Mouse (Mus musculus) cerebellum, adult 11-12 months (tissue): ENCODE measurements around the gene Grid2.

Source experiments
- DNase-seq: peaks from one replicate; pipeline ENCODE4 v3.0.0; 2022

Gene Grid2

DNA sequence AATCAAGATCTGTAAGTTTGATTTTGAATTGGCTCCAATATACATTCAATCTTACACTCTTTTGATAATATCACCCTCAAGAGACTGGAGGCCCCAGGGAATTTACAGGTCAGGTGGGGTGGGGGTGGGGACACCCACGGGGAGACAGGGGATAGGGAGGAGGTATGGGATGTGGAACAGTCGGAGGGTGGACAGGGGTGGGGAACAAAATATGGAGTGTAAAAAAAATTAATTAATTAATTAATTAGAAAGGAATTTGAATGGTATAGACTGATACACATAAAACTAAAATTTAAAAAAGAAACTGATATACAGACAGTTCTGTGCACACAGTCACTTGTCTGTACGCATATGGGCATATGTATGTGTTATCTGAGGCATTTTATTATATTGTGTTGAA, 380.3 kb downstream of the Grid2 start:
- no peak for DNase-seq

DNA sequence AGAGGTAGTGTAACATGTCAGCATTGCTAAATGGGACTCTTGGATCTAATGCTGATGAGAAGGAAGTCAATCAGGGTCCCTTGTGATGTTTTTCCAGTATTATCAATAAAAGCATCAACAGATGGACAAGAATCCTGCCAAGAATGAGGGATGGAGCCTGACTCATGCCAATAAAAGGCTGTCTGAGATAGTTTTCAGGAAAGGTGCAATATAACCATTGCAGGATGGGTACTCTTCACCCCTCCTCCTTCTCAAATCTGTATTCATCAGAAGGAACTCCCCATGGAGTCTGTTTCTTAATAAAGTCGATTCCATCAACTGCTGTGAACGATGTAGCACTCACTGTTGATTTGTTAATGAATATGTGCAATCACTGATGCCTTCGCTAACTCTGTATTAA, 403.7 kb downstream of the Grid2 start:
- DNase-seq: no peak

DNA sequence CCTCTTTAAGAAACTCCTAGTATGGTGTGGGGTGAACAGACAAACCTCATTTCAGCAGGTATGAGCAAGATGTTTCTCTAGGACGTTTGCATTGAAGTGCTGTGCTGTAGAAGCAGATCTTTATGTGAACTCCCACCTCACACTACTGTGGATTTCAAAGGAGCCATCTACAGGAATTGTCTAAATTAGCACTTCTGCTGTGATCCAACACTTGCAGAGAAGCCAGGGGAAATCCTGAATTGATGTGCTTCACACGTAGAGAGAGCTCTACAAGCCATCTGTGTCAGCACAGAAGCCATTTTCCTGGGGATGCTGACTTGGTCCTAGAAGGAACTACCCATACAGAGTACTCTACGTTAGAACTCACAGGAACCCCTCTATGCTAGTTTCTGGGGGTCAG, 430.0 kb downstream of the Grid2 start:
- DNase-seq: no peak

DNA sequence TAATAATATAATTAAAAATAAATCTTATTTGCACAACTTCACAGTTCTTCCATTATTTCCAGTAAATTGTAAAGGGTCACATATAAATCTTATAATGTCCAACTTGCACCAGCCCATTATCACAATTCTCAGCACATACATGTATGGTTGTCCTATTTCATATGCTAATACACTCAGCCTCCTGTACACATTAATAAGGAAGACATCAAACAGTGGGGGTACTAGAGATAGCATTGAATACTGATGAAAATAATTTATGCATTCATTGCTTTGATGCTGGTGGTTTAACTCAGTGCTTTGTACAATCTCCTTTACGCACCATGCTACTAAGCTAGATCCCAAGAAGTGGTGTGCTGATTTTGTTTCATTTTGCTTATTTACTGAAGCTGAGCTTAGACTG, 446.0 kb downstream of the Grid2 start:
- no peak for DNase-seq

DNA sequence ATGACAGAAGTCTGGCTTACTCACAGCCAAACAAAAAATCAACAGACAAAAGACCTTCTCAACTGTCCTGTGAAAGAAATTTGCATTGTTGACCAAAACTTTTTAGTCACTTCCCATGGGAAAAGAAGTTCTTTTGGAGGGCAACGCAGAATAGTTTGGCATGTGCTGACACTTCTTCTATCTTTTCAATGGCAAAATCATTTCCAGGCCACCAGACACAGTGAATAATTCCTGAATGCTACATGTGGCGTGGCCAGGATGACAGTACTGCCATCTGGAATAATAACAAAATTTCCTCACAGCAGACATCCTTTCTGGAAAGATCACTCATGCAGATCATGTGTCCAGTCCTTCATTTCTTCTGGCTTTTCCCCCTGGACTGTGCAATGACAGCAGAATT, 478.1 kb downstream of the Grid2 start:
- DNase-seq: peak; percentile 24

DNA sequence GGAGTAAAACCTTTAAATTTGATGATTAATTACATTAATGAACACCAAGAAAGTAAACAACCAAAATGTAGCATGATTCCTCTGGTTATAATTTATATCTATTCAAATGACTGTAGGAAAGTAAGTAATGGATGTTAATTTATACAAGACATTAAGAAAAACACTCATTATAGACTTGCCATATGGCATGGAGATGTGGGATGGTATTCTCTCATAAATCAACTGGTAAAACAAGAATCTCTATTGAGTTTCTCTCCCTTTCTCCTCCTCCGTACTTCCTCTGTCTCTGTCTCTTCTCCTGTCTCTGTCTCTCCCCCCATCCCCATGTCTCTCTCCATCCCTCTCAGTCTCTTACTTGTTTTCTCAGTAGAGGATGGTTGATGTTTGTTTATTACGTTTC, 506.9 kb downstream of the Grid2 start:
- no peak for DNase-seq

DNA sequence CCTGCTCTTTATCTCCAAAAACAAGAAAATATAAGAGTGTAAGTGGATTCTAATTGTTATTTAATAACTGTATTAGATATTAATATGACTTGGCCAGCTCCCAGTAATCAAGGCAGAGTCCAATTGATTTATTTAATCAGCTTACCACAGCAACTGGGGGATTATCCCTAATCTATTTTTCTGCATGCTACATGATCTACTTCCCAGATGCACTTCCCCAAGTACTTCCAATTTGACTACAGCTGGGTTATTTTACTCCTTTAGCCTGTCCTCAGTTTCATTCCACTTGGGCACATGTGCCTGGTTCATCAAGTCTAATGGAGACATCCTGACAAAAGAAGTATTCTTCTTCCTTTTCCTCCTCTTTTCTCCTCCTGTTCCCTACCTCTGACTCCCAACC, 539.0 kb downstream of the Grid2 start:
- DNase-seq: no peak

DNA sequence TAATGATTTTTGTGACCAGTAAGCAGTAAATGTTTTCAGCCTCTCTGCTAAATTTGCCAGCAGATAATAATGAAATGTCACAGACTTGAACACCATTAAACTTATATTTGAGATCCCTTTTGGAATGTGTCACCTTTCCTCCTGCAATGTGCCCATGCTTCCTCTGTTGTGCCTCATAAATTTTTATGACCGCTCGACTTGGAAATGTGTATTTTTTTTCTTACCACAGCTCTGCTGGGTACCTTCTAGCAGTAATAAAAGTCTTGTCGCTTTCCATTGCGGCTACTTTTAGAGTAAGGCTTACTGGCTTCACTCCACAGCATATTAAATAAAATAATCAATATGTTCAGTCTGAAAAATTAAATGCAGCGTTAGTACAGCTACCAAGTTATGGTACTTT, 564.6 kb downstream of the Grid2 start:
- DNase-seq: no peak

DNA sequence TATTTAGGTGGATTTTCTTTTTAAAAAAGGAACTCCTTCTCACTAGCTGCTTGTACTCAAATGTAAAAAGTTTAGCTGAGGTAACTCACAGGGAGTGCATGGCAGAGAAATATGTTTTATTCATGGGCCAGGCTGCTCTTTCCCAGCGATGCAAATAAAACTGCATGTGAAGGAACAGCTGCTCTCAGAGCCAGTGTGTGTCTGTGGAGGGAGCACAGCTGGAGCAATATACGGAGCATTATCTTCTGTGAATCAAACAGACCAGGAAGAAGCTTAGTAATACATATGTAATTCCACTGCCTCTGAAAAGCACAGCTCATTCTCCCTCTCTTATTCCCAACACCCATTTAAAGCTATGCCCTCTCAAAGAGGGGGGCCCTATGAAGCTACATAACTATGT, 607.0 kb downstream of the Grid2 start:
- no peak for DNase-seq

DNA sequence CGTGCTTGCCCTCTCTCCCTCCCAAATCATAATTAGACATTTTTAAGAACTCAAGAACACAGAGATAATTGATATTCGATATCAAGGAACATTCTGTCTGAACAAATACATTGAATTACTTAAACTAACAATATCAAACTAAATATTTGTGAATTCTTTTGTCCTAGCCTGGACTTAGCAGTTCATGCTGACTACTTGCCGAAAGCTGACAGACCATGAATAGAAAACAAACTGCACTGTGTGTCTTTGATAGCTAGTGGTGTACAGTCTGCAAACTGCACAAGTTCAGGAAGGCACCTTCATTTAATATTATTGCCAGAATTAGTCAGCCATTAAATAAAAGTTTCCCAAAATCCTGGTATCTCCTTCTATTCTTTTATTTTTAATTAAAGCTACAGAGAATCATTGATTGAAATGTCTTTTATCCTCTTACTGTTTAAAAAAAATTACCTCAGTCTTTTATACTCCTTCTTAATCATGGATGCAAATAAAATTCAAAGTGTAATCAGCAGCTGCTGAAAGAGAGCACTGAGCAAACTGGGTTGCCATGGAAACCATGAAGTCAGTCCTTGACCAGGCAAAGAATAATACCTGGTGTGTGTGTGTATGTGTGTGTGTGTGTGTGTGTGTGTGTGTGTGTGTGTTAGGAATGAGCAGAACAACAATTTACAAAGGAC, 621.5 kb downstream of the Grid2 start:
- DNase-seq: no peak

DNA sequence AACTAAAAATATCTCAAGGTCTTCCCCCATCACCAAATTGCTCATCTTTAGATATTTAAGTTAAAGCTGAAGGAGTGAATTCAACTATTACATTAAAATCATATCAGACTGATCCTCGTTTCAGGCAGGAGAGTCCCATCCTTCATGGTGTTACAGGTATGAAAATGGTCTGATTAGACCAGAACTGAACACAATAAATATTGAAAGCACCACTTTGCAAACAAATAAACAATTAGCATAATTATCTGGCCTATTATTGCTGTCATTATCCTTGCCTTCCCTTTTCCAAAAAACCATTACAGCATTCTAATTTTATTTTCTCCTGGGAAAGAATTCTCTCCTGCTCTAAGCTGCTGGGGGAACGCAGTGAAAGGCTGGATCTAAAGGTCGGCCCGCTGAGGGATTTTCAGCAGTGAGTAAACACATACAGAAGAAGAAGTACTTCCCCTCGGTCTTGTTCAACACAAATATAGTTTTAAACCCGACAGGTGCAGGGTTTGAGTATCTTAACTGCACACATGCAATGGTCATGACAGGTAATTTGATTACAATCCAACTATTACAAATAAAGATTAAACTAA, 622.2 kb downstream of the Grid2 start:
- no peak for DNase-seq

DNA sequence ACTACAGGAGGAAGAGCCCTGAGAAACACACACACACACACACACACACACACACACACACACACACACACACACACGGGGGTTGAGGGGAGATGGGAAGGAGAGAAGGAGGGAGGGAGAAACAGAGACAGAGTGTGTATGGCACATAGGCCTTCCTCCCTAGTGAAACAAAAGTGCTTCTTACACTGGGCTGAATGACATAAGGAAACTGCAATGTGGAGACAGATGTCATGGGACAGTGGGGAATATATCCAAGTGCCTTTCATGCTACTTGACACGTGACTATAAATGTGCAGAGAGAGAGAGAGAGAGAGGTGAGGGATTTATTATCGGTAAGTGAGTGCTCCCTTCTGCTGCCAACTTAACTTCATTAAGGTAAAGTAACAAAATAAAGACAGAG, 639.0 kb downstream of the Grid2 start:
- DNase-seq: no peak

DNA sequence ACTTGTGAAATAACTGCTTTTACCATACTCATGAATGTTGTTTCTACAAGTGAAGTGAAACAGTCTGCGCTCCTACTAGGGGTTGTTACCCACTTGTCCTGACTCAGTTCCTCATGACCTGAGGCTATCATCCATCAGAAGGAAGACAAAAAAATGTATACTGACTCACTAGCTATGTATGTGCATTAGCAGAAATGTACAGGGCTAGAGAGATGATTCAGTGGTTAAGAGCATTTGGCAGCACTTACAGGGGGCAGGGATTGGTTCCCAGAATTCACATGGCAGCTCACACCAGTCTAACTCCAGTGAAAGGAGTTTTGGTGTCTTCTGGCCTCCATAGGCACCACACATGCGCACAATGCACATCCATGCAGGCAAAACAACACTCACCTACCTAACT, 642.5 kb downstream of the Grid2 start:
- DNase-seq: no peak

DNA sequence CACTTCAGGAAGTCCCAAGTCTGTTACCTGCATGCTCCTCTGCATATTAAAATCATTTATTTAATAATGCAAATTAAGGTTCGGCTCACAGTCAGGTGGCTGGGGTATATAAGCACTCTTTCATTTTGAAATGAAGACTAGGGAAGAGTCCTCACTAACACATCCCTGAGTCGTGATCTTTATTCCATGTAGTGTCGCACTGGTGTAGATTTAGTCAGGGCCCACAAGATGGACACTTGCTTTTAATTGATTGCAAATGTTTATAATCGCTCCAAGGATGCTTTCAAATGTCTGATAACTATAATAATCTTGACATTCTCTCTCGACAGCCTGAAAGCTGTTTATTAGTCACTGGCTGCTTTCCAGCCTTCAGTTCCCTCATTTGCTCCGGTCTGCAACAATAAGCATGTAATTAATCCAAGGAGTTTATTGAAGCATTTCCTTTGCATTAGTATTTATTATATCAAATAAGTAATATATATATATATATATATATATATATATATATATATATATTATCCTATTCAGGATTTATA, 661.4 kb downstream of the Grid2 start:
- DNase-seq: no peak

DNA sequence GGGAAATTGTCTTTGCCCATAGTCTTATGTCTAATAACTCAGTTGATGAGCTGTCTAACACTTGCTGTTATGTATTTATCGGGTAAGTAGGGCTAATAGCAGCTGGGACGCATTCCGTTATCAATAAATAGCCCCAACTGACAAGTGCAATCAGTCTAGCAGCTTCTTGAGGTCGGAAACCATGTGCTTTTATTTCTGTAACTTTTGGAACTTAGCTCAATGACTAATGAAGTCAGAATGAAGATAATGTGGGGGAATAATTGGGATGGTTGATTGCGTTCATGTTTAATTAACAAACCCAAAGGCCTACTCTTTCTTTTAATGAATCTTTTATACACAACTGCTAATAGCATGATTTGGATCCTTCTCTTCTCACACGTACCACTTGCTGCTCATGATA, 666.3 kb downstream of the Grid2 start:
- no peak for DNase-seq

DNA sequence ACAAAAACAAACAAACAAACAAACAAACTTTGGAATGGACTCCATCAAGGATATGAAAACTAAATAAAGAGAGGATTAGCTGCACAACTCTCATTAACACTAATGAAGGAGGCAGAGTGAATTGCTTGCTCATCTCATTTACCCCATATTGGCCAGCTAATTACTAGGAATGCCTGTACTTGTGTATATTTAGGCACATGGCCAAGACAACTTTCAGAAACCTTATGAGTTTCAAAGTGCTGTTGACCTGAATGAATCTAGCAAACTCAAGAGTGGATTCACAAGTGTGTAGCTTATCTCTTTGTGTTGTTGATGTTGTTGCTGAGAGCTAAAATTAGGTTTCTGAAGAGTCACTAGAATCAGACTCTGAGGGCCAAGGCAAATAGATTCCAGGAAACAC, 675.5 kb downstream of the Grid2 start:
- no peak for DNase-seq

DNA sequence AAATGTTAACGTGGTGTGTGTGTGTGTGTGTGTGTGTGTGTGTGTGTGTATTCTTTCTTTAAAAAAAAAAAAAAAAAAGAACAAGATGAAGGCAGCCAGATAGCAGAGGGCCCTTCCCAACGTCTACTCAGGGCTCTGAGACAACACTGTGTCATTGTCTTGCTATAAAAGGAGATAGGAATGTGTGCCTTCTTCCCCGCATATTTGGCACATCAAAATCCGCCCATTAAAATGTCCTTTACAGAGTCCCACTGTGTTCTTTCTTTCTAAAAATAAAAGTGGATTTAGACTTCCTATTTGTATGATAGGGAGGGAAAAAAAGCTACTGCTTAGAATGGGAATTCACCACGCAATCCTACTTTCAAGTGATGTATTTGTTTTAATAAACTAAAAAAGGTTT, 691.0 kb downstream of the Grid2 start:
- no peak for DNase-seq

DNA sequence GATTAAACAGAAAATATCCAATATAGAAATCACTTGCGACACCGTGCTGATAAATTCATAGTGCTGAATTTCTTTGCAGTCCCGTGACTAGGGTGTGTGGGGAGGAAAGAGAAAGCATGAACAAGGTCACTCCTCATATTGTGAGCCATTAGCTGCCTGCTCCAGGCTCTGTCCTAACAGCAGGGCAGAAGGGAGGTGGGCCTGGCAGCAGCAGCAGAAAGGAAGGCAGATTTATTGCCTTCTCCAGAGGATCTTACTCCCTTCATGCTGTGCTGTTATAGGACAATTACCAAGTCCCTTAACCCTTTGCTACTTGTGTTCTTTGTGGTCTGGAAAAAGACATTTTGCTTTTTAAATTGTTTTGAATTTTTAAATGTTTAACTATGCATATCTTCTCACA, 708.1 kb downstream of the Grid2 start:
- peak; percentile 6 for DNase-seq

DNA sequence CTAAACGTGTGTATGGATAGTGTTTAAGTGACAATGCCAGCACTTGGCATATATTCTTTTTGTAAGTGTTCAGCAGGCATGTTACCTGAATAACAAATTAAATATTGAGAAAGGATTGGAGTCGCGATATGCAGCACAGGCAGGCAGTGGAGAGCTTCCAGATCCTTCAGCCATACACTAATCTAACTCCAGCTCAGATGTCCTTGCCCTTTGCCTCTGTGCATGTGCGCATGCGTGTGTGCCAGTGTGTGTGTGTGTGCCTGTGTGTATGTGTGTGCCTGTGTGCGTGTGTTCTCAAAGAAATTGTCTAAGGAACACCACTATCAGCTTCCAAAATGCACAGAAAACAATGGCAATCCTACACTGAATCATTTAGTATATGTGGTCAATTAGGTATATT, 708.6 kb downstream of the Grid2 start:
- peak; percentile 16 for DNase-seq

DNA sequence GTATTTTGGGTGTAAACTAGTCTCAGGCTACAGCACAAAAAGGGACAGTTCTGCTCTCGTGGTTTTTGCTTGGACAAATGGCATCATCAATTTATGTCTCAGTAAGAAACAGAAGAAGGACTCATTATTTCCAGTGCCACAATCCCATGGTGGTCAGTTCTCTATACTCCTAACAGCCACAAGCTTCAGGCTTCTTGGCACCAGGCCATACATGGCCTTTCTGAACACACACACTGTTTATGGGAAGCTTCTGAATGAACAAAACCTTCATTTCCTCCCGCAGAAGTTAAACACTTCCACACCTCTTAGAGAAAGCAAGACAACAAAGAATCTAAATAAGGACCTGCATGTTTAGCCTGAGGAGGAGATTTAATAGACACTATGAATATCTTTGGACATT, 709.1 kb downstream of the Grid2 start:
- DNase-seq: peak; percentile 11

DNA sequence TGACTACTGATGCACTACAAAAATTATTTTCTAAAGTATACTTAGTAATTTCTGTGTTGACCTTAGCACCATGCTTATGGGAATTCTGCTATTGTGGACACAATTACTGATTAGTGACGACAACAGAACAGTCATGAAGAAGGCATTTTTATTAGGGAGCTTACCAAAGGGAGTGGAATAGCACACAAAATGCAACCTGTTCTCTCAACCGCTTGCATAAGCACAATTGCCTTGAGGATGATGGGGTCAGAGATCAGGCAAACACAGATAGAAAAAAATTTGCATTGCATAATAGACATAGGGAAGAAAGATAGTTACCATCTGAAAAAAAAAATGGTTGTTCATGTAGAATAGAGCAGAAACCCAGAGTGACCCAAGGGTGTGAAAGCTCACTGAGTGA, 790.4 kb downstream of the Grid2 start:
- no peak for DNase-seq

DNA sequence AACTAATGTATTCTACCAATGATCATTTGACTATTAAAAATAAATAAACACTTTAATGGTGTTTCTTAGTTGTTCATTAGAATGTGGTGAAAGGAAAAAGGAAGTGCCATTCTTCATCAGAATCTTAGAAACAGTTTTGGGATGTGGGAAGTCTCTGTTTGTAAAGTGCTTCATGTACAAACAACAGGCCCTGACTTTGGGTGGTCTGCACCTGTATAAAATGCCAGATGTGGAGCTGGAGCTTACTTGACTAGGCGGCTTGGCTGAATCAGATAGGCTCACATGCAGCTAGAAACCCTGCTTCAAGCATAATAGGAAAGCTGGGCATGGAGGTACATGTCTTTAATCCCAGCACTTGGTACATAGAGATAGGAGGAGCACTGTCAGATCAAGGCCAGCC, 791.1 kb downstream of the Grid2 start:
- no peak for DNase-seq

DNA sequence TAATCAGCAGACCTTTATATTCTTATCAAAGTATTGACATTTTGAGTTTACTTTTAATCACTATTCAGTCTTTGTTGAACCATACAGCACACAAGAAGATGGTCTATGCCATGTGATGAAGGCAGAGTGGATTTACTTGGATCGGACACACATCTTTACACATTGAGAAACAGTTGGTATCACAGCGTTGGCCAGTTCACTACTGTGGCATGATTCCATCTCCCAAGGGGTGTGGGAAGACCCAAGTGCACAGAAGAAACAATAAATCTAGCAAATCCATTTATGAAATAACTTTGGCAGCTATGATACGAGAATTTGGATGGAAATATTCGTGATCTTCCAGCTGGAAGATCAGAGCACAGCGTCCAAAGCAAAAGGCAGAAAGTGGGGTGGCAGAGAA, 792.3 kb downstream of the Grid2 start:
- peak; percentile 66 for DNase-seq

DNA sequence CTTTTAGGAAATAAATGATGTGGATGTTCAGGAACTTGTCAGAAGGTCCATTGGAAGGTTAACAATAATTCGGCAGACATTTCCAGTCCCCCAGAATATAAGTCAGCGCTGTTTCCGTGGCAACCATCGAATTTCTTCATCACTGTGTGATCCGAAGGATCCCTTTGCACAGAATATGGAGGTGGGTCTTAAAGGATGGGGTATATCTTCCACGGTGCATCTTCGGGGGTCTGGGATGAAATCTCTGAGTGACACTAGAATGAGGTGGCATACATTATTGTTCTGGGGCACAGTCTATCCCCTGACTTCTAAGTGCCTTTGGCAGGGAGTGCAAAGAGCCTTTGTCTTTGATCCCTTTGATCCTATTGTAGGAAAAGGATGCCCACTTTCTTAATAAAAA, 808.2 kb downstream of the Grid2 start:
- no peak for DNase-seq

DNA sequence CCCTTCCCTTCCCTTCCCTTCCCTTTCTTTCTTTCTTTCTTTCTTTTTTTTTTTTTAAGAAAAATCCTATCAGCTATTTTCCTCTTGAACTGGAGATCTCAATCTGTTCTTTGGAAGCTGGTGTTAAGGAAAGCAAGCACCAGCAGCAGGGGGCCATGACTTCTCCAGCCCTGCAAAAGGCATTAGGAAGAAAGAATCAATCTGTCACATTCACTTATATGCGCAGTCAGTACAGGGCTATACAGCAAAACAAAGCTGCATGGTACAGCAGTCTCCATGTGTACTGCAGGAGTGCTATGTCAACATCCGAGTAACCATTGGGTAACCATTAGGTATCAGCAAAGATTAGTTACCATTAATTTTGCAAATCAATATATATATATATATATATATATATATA, 809.0 kb downstream of the Grid2 start:
- no peak for DNase-seq
